Mouse (Mus musculus): ENCODE measurements around the gene Lbhd1. TPM values are rescaled to one million over a fixed set of nuclear protein-coding genes. Genes with fewer than 3 reads are reported as not detected.

The Lbhd1 gene
- polyA plus RNA-seq (2012; ENCODE audit: low replicate concordance) = 0.17 and 0.48 TPM in 2 replicates

GRCm38 (mm10) chr19:8883616-8884015 is at the start of gene Lbhd1, which contains the start of gene Gm49403:
Gene Lbhd1 (plus strand): TSS chr19:8883732.
Gene Gm49403 (plus strand): TSS chr19:8883930.

GRCm38 (mm10) chr19:8837251-8837791 is 46.2 kb upstream of the Lbhd1 start, which contains the start of gene Bscl2:
Gene Bscl2 (plus strand): TSS chr19:8837467.

GRCm38 (mm10) chr19:8839103-8839907 is 44.2 kb upstream of the Lbhd1 start, which contains the start of gene Gng3:
Gene Gng3 (minus strand): TSS chr19:8839194.

GRCm38 (mm10) chr19:8850402-8850901 is 33.1 kb upstream of the Lbhd1 start, which contains the start of gene Lrrn4cl:
Gene Lrrn4cl (plus strand): TSS chr19:8850768.

GRCm38 (mm10) chr19:8871267-8872186 is 12.0 kb upstream of the Lbhd1 start, which contains the start of gene Ubxn1:
Gene Ubxn1 (plus strand): TSS chr19:8871496.

GRCm38 (mm10) chr19:8880311-8881033 is 3.1 kb upstream of the Lbhd1 start, which contains the start of gene Uqcc3:
Gene Uqcc3 (minus strand): TSS chr19:8880923.

GRCm38 (mm10) chr19:8888511-8889385 is 5.2 kb downstream of the Lbhd1 start, which contains the start of the genes 1810009A15Rik and Gm49416:
Gene 1810009A15Rik (plus strand): TSS chr19:8888853.
Gene Gm49416 (plus strand): TSS chr19:8888926.

GRCm38 (mm10) chr19:8892829-8893766 is 9.6 kb downstream of the Lbhd1 start, which contains the start of gene Ints5:
Gene Ints5 (plus strand): TSS chr19:8893005.

GRCm38 (mm10) chr19:8897865-8898495 is 14.4 kb downstream of the Lbhd1 start, which contains the start of gene Ganab:
Gene Ganab (plus strand): TSS chr19:8898071.

GRCm38 (mm10) chr19:8920073-8920736 is 36.7 kb downstream of the Lbhd1 start, which contains the start of gene B3gat3:
Gene B3gat3 (plus strand): TSS chr19:8920374.

GRCm38 (mm10) chr19:8929224-8930088 is 45.9 kb downstream of the Lbhd1 start, which contains the start of the genes Rom1 and Eml3:
Gene Rom1 (minus strand): TSS chr19:8929356.
Gene Eml3 (plus strand): TSS chr19:8929552.

GRCm38 (mm10) chr19:8941515-8942217 is 58.1 kb downstream of the Lbhd1 start, which contains the start of gene Mta2:
Gene Mta2 (plus strand): TSS chr19:8941875.

Data from hematopoietic multipotent progenitor cell, adult 10-12 weeks (in vitro differentiated cells).